Mouse (Mus musculus) small intestine, adult 2 months (tissue): Measurements from ENCODE around the gene Palm.

ENCODE experiments used
- CTCF ChIP-seq: fragments of 200-500 bp; IDR thresholded peaks from 2 replicates; pipeline ENCODE4 v1.5.1; 2012; ENCODE audit warnings: low read depth, mild to moderate bottlenecking, control low read depth, inconsistent platforms, low read length, moderate library complexity, mixed read lengths; ENCODE audit not compliant: insufficient replicate concordance, insufficient read length; ENCODE audit errors: extremely low read depth
- POLR2A ChIP-seq: fragments of 200-500 bp; IDR thresholded peaks from 2 replicates; pipeline ENCODE4 v1.6.1; 2012; ENCODE audit warnings: low read depth, mild to moderate bottlenecking, control low read depth, inconsistent platforms, low read length, moderate library complexity

DNA sequence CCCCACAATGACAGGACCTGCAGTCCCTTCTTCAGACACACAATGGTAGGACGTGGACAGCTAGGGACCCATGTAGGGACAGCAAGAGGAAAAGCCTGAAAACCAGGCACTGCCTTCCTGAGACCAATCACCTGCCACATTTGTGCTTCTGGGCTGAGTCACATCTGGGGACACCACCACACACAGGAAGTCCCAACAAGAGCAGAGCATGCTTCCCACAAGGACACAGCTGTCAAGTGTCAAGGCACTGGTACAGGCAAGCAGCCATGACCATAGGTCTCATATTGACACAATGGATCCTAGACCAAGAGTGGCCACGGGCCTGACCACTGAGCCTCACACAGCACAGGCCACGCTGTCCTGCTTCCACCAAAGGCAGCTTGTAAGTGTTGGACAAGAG lies 30.5 kb upstream of the Palm start:
- TF ChIP-seq POLR2A, result no peak
- no peak for TF ChIP-seq CTCF
